Mouse (Mus musculus): ENCODE results near the gene Lhx6. TPM values are rescaled to one million over a fixed set of nuclear protein-coding genes. Genes with fewer than 3 reads are reported as not detected.

Gene Lhx6
- total and polyA plus RNA-seq, 2 experiments from 2014 or later, result 1.8 to 9.2 TPM

DNA sequence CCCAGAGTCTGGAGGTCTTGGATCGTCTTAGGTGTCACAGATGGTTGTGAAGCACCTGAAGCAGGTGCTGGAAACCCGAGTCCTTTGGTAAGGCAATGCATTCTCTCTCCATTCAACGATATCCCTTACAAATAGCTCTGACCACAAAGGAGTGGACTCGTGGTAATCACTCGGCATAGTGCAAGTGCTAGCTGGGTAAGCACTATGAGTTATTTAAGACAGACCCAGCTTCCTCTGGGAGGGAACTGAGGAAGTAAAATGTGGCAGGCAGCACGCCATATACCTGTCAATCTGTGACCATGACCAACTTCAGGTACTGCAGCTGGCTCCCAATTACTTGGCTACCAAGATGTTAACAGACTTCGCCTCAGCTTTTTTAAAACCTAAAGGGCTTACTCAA is 70.3 kb downstream of the Lhx6 start:
- no peaks in the 10 kb centered on the region for H3K27me3 ChIP-seq (ENCODE audit: control insufficient read depth, insufficient read depth, low read length)
- H3K4me1 ChIP-seq (ENCODE audit: control insufficient read depth, insufficient read depth), result peaks cover 10% of the 10 kb centered on the region; the same call in 1 of the 2 replicates
- TF ChIP-seq CTCF (IDR thresholded peaks at IDR 0.05; ENCODE audit: low read depth), result no peak
- TF ChIP-seq EP300 (IDR thresholded peaks at IDR 0.05; ENCODE audit: low read depth), result no peak
- no peak overlapping the region for H3K4me3 ChIP-seq (ENCODE audit: low read depth, low read length)
- WGBS, result 79% methylated on average over 7 of the region's 7 CpGs
- H3K9me3 ChIP-seq (replicated peaks; ENCODE audit: control insufficient read depth, low read length), result no peaks in the 10 kb centered on the region
- H3K9ac ChIP-seq (replicated peaks; ENCODE audit: low read depth, low read length), result no peak overlapping the region
- ATAC-seq (ENCODE audit: insufficient read depth, low read depth) (no peak), DNase-seq (ENCODE audit: low spot score) (no peak)
- peaks cover 49% of the 10 kb centered on the region for H3K36me3 ChIP-seq (replicated peaks; ENCODE audit: control insufficient read depth, insufficient read depth, low read length)
- no peak overlapping the region for H3K4me2 ChIP-seq (ENCODE audit: low read depth, low read length)
- H3K27ac ChIP-seq (ENCODE audit: low read depth), result peak overlapping the region; percentile 74

DNA sequence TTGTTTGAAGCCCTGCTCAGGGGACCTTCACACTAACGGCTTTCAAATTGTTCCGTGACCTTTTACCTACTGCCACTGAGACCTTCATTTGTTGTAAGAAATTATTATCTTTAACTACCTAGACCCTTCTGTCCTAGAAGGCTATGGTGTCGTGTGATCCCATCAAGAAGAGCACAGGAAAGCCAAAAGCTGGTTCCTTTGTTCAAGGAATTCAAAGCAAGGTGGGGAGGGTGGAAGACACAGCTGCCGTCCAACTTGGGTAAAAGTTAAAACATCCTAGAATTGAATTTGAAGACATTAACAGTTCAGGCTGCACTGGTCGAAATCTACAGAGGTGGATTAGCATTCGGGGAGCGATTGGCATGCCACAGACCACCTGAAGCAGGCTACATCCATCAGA is 71.2 kb downstream of the Lhx6 start:
- peak overlapping the region; percentile 53; the same call in 1 of the 2 replicates for H3K27ac ChIP-seq (ENCODE audit: low read depth)
- 65% methylated on average over 7 of the region's 7 CpGs for WGBS
- H3K4me2 ChIP-seq (ENCODE audit: low read depth, low read length), result no peak overlapping the region
- 0 out of 2 replicates have a peak, but pooled peaks cover 10% of the 10 kb centered on the region for H3K4me1 ChIP-seq (ENCODE audit: control insufficient read depth, insufficient read depth)
- no peaks in the 10 kb centered on the region for H3K9me3 ChIP-seq (replicated peaks; ENCODE audit: control insufficient read depth, low read length)
- H3K4me3 ChIP-seq (ENCODE audit: low read depth, low read length), result no peak overlapping the region
- H3K36me3 ChIP-seq (replicated peaks; ENCODE audit: control insufficient read depth, insufficient read depth, low read length), result peaks cover 40% of the 10 kb centered on the region
- no peak for ATAC-seq (ENCODE audit: insufficient read depth, low read depth)
- no peaks in the 10 kb centered on the region for H3K27me3 ChIP-seq (ENCODE audit: control insufficient read depth, insufficient read depth, low read length)
- DNase-seq (ENCODE audit: low spot score), result no peak
- H3K9ac ChIP-seq (replicated peaks; ENCODE audit: low read depth, low read length), result no peak overlapping the region
- TF ChIP-seq CTCF (IDR thresholded peaks at IDR 0.05; ENCODE audit: low read depth), result no peak
- no peak for TF ChIP-seq EP300 (IDR thresholded peaks at IDR 0.05; ENCODE audit: low read depth)

DNA sequence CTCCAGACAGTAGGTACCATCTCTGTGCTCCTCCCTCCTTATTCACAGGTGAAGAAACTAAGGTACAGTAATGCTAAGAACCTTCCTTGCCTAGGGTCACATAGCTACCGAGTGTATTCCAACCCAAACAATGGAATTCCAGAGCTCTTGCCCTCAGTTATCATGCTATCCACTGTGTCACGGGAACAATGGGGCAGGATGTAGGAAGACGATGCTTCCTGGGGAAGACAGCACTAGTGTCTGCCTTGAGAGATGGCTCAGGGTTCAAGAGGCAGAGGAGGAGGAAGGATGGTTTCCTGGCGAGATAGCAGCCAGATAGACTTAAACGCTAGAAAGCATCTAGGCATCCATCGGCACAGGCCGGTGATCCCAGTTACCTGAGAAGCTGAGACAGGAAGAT is 72.3 kb downstream of the Lhx6 start:
- no peak overlapping the region for H3K27ac ChIP-seq (ENCODE audit: low read depth)
- no peak for TF ChIP-seq CTCF (IDR thresholded peaks at IDR 0.05; ENCODE audit: low read depth)
- TF ChIP-seq EP300 (IDR thresholded peaks at IDR 0.05; ENCODE audit: low read depth), result no peak
- WGBS, result 58% methylated on average over 7 of the region's 7 CpGs
- no peak for ATAC-seq (ENCODE audit: insufficient read depth, low read depth)
- no peak overlapping the region for H3K4me2 ChIP-seq (ENCODE audit: low read depth, low read length)
- peaks cover 30% of the 10 kb centered on the region for H3K36me3 ChIP-seq (replicated peaks; ENCODE audit: control insufficient read depth, insufficient read depth, low read length)
- H3K4me3 ChIP-seq (ENCODE audit: low read depth, low read length), result no peak overlapping the region
- H3K27me3 ChIP-seq (ENCODE audit: control insufficient read depth, insufficient read depth, low read length), result no peaks in the 10 kb centered on the region
- H3K9ac ChIP-seq (replicated peaks; ENCODE audit: low read depth, low read length), result no peak overlapping the region
- no peaks in the 10 kb centered on the region for H3K9me3 ChIP-seq (replicated peaks; ENCODE audit: control insufficient read depth, low read length)
- 0 out of 2 replicates have a peak, but pooled peaks cover 10% of the 10 kb centered on the region for H3K4me1 ChIP-seq (ENCODE audit: control insufficient read depth, insufficient read depth)
- DNase-seq (ENCODE audit: low spot score), result no peak

Other genes starting within 250 kb of the Lhx6 start
- 3.9 and 5.0 TPM in 2 replicates for gene Ttll11, start 125.5 kb downstream of the Lhx6 start, total RNA-seq (2014; rRNA removed; ENCODE audit: low replicate concordance)
- gene Ttll11, start 125.5 kb downstream of the Lhx6 start, polyA plus RNA-seq (2015; fragmentation: Nextera tagmentation; extraction: Ambion mirVana), result 1.5 and 1.7 TPM in 2 replicates
- 207 and 252 TPM in 2 replicates for gene Ndufa8, start 56.0 kb downstream of the Lhx6 start, total RNA-seq (2014; rRNA removed; ENCODE audit: low replicate concordance)
- gene Ndufa8, start 56.0 kb downstream of the Lhx6 start, polyA plus RNA-seq (2015; fragmentation: Nextera tagmentation; extraction: Ambion mirVana), result 915 and 927 TPM in 2 replicates
- gene Morn5, start 56.0 kb downstream of the Lhx6 start, total RNA-seq (2014; rRNA removed; ENCODE audit: low replicate concordance), result not detected in 2 replicates
- 0.56 TPM in 1 of 2 replicates, not detected in the other for gene Morn5, start 56.0 kb downstream of the Lhx6 start, polyA plus RNA-seq (2015; fragmentation: Nextera tagmentation; extraction: Ambion mirVana)
- gene Mrrf, start 31.0 kb upstream of the Lhx6 start, total RNA-seq (2014; rRNA removed; ENCODE audit: low replicate concordance), result 22.5 and 38.5 TPM in 2 replicates
- gene Mrrf, start 31.0 kb upstream of the Lhx6 start, polyA plus RNA-seq (2015; fragmentation: Nextera tagmentation; extraction: Ambion mirVana), result 29.7 and 37.0 TPM in 2 replicates
- 54.6 and 60.5 TPM in 2 replicates for gene Rbm18, start 31.4 kb upstream of the Lhx6 start, total RNA-seq (2014; rRNA removed; ENCODE audit: low replicate concordance)
- gene Rbm18, start 31.4 kb upstream of the Lhx6 start, polyA plus RNA-seq (2015; fragmentation: Nextera tagmentation; extraction: Ambion mirVana), result 53.4 and 54.2 TPM in 2 replicates
- gene Ptgs1, start 125.0 kb upstream of the Lhx6 start, total RNA-seq (2014; rRNA removed; ENCODE audit: low replicate concordance), result 49.7 and 55.9 TPM in 2 replicates
- 21.6 and 21.9 TPM in 2 replicates for gene Ptgs1, start 125.0 kb upstream of the Lhx6 start, polyA plus RNA-seq (2015; fragmentation: Nextera tagmentation; extraction: Ambion mirVana)

All from heart, postnatal 0 days (tissue).